Mouse (Mus musculus) cortical plate, adult 2 months (tissue): ENCODE results near the gene Dnajb13.

Source experiments
- CTCF ChIP-seq: fragments of 200-500 bp; IDR thresholded peaks from 2 replicates; pipeline ENCODE4 v1.5.1; 2011; ENCODE audit warnings: mild to moderate bottlenecking, control low read depth, low read length; ENCODE audit not compliant: insufficient read depth; ENCODE audit errors: extremely low read depth
- POLR2A ChIP-seq: fragments of 200-500 bp; IDR thresholded peaks from 2 replicates; pipeline ENCODE4 v1.6.1; 2011; ENCODE audit warnings: mild to moderate bottlenecking, low read length, control low read depth; ENCODE audit not compliant: insufficient read depth; ENCODE audit errors: extremely low read depth

- TF ChIP-seq CTCF (no peak), POLR2A (no peak)
Observed at GRCm38 (mm10) chr7:100471407-100471797, 43.4 kb downstream of the Dnajb13 start.
